In genomic region chr2:50949717-50950116, GRCm38 (mm10) we compare ENCODE assay signal across 35 mouse cellular contexts.
"Had no signal": no experiment of that assay in that cellular context is flagged by ENCODE, and none has a peak within 500 bp of the region (broad histone marks: within the 10 kb centered on the region; RNA-seq: fewer than 3 reads in every experiment).

No protein-coding gene starts in this region.

- H3K9me3 ChIP-seq: heart, embryonic 10.5 days; heart, embryonic 12.5 days; heart, embryonic 13.5 days; heart, embryonic 15.5 days; hindbrain, embryonic 10.5 days; hindbrain, embryonic 12.5 days; hindbrain, embryonic 13.5 days; hindbrain, embryonic 15.5 days; intestine, embryonic 15.5 days; kidney, embryonic 15.5 days had no signal

- H3K4me2 ChIP-seq: heart, embryonic 11.5 days; heart, embryonic 12.5 days; heart, embryonic 13.5 days; heart, embryonic 15.5 days; hindbrain, embryonic 12.5 days; hindbrain, embryonic 13.5 days; hindbrain, embryonic 14.5 days; hindbrain, embryonic 15.5 days; intestine, embryonic 15.5 days; kidney, embryonic 15.5 days had no signal

- H3K36me3 ChIP-seq: heart, embryonic 10.5 days; heart, embryonic 12.5 days; heart, embryonic 13.5 days; heart, embryonic 15.5 days; hindbrain, embryonic 10.5 days; hindbrain, embryonic 12.5 days; hindbrain, embryonic 13.5 days; hindbrain, embryonic 15.5 days; intestine, embryonic 15.5 days; kidney, embryonic 15.5 days had no signal

- H3K27me3 ChIP-seq: heart, embryonic 12.5 days; heart, embryonic 13.5 days; heart, embryonic 15.5 days; hindbrain, embryonic 12.5 days; hindbrain, embryonic 13.5 days; hindbrain, embryonic 15.5 days; intestine, embryonic 15.5 days; kidney, embryonic 15.5 days had no signal

- DNase-seq: heart, postnatal 10 days; heart, postnatal 36 days; heart, postnatal 4 days; kidney, adult 11 months; kidney, adult 18-20 months; kidney, adult 2 months; kidney, adult 8-10 months; kidney, adult 9 months; kidney, postnatal 10 days; kidney, postnatal 14 days; kidney, postnatal 25 days; kidney, postnatal 36 days; kidney, postnatal 4 days; layer of hippocampus, adult 9-11 months; layer of hippocampus, postnatal 36 days had no signal

- H3K4me3 ChIP-seq: heart, embryonic 10.5 days; heart, embryonic 12.5 days; heart, embryonic 13.5 days; heart, embryonic 15.5 days; hindbrain, embryonic 10.5 days; hindbrain, embryonic 12.5 days; hindbrain, embryonic 13.5 days; hindbrain, embryonic 15.5 days; intestine, embryonic 15.5 days; kidney, embryonic 15.5 days; layer of hippocampus, adult 2 months; left cerebral cortex, adult 2 months had no signal

- ATAC-seq: hindbrain, embryonic 16.5 days; hindbrain, postnatal 0 days; inflammation-experienced regulatory T-cells, adult 6 months; intestine, embryonic 15.5 days; intestine, embryonic 16.5 days; intestine, postnatal 0 days had no signal

- H3K9ac ChIP-seq: heart, embryonic 12.5 days; heart, embryonic 13.5 days; heart, embryonic 15.5 days; hindbrain, embryonic 12.5 days; hindbrain, embryonic 13.5 days; hindbrain, embryonic 14.5 days; hindbrain, embryonic 15.5 days; intestine, embryonic 15.5 days; kidney, embryonic 15.5 days had no signal

- H3K27ac ChIP-seq: heart, embryonic 10.5 days; heart, embryonic 13.5 days; heart, embryonic 15.5 days; hindbrain, embryonic 10.5 days; hindbrain, embryonic 12.5 days; hindbrain, embryonic 13.5 days; hindbrain, embryonic 14.5 days; hindbrain, embryonic 15.5 days; hindbrain, postnatal 0 days; intestine, embryonic 15.5 days; kidney, embryonic 15.5 days; kidney, postnatal 0 days; layer of hippocampus, adult 2 months; left cerebral cortex, adult 2 months had no signal

- H3K4me1 ChIP-seq: heart, embryonic 10.5 days; heart, embryonic 12.5 days; heart, embryonic 13.5 days; heart, embryonic 15.5 days; hindbrain, embryonic 12.5 days; hindbrain, embryonic 15.5 days; intestine, embryonic 15.5 days; kidney, embryonic 15.5 days had no signal
